Mouse (Mus musculus) kidney, adult 11 months (tissue): Measurements from ENCODE around the gene Ubqln4.
A peak's percentile ranks its signal among the peaks of the same experiment; 100 is the strongest.

Source experiments
- DNase-seq: peaks from one replicate; pipeline ENCODE4 v3.0.0; 2022

The Ubqln4 gene

GRCm38 (mm10) chr3:88543174-88543573, 10.4 kb upstream of the Ubqln4 start:
- no peak for DNase-seq

GRCm38 (mm10) chr3:88543651-88544410, 9.7 kb upstream of the Ubqln4 start:
- DNase-seq: no peak

- DNase-seq: no peak
These were observed 9.0 kb upstream of the Ubqln4 start for GRCm38 (mm10) chr3:88544514-88544913.

- no peak for DNase-seq
These were observed 8.5 kb upstream of the Ubqln4 start for GRCm38 (mm10) chr3:88544955-88545591.

- DNase-seq: no peak
These were observed 6.7 kb upstream of the Ubqln4 start for GRCm38 (mm10) chr3:88546674-88547418.

- DNase-seq: peak; percentile 74
These were observed 5.2 kb upstream of the Ubqln4 start, which contains the start of gene Rab25 for GRCm38 (mm10) chr3:88548180-88548917. Rab25 (minus strand) TSS chr3:88548300.

GRCm38 (mm10) chr3:88551586-88551985, 2.0 kb upstream of the Ubqln4 start:
- no peak for DNase-seq

- DNase-seq: no peak
These were observed 1.4 kb upstream of the Ubqln4 start for GRCm38 (mm10) chr3:88552082-88552645.

- peak; percentile 98 for DNase-seq
These were observed 658 bp upstream of the Ubqln4 start, which contains the start of gene Lamtor2 for GRCm38 (mm10) chr3:88552676-88553524. Lamtor2 (minus strand) TSS chr3:88553074.

- no peak for DNase-seq
These were observed 475 bp downstream of the Ubqln4 start for GRCm38 (mm10) chr3:88553880-88554586.

- DNase-seq: no peak
These were observed 1.6 kb downstream of the Ubqln4 start for GRCm38 (mm10) chr3:88555069-88555605.

- no peak for DNase-seq
These were observed 2.2 kb downstream of the Ubqln4 start for GRCm38 (mm10) chr3:88555731-88556130.

- no peak for DNase-seq
These were observed 3.1 kb downstream of the Ubqln4 start for GRCm38 (mm10) chr3:88556616-88557015.

GRCm38 (mm10) chr3:88559596-88559995, 6.0 kb downstream of the Ubqln4 start:
- no peak for DNase-seq

GRCm38 (mm10) chr3:88561989-88562388, 8.4 kb downstream of the Ubqln4 start:
- peak; percentile 67 for DNase-seq

- DNase-seq: no peak
These were observed 9.9 kb downstream of the Ubqln4 start for GRCm38 (mm10) chr3:88563442-88563841.

- no peak for DNase-seq
These were observed 10.4 kb downstream of the Ubqln4 start for GRCm38 (mm10) chr3:88563966-88564365.

GRCm38 (mm10) chr3:88566116-88566515, 12.6 kb downstream of the Ubqln4 start:
- DNase-seq: no peak

- no peak for DNase-seq
These were observed 13.0 kb downstream of the Ubqln4 start for GRCm38 (mm10) chr3:88566536-88567061.

- DNase-seq: no peak
These were observed 14.3 kb downstream of the Ubqln4 start for GRCm38 (mm10) chr3:88567892-88568291.
